Mouse (Mus musculus) C2C12 (cell line): Measurements from ENCODE around the gene Dot1l.

Source experiments
- CTCF ChIP-seq: IDR thresholded peaks from one replicate; pipeline ENCODE4 v1.5.1; 2011; ENCODE audit not compliant: control insufficient read depth, insufficient read depth, insufficient read length
- MYOD1 ChIP-seq: IDR thresholded peaks from one replicate; pipeline ENCODE4 v1.6.1; 2011; ENCODE audit warnings: low read depth; ENCODE audit not compliant: control insufficient read depth, insufficient read length
- MYOG ChIP-seq: IDR thresholded peaks from one replicate; pipeline ENCODE4 v1.6.1; 2011; ENCODE audit not compliant: control insufficient read depth, insufficient read length; ENCODE audit errors: extremely low read depth
- USF1 ChIP-seq: IDR thresholded peaks from one replicate; pipeline ENCODE4 v1.6.1; 2011; ENCODE audit warnings: low read depth, mild to moderate bottlenecking, control low read depth, moderate library complexity

- TF ChIP-seq CTCF: no peak
- TF ChIP-seq MYOD1: no peak
- TF ChIP-seq USF1: no peak
- TF ChIP-seq MYOG: no peak
These were observed 2.0 kb downstream of the Dot1l start for GRCm38 (mm10) chr10:80756967-80757366.
